Mouse (Mus musculus): ENCODE measurements around the gene Olfr1507.

Gene Olfr1507

GRCm38 (mm10) chr14:52495516-52495915 is at the start of gene Olfr1507:
Gene Olfr1507 (minus strand): TSS chr14:52495749.
- DNase-seq (ENCODE audit: low spot score), result no peak

- no peak for DNase-seq (ENCODE audit: low spot score)
These were observed 37.8 kb upstream of the Olfr1507 start for GRCm38 (mm10) chr14:52533336-52533735.

DNA sequence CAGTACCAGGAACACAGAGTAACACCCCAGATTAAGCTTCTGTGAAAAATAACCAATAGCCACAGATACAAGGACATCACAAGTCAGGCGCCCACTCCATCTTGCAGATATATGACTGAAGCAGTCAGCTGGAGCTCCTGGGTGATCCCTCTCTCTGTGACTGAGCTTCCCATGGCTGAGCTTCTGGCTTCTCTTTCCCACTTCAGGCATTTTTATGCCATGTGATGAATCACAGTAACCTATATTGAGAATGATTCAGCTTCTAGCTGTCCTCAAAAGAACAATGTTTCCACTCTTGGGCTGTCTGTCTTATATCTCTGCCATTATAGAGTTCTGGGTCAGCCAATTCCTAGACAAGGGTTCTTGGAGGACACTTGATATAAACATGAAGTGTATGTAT is 29.4 kb upstream of the Olfr1507 start:
- no peak for DNase-seq (ENCODE audit: low spot score)

- DNase-seq (ENCODE audit: low spot score), result no peak
These were observed 28.2 kb downstream of the Olfr1507 start, which contains the start of gene Olfr1508 for GRCm38 (mm10) chr14:52467395-52467794. Gene Olfr1508 (minus strand): TSS chr14:52467495.

GRCm38 (mm10) chr14:52465738-52466137 is 29.8 kb downstream of the Olfr1507 start:
- no peak for DNase-seq (ENCODE audit: low spot score)

DNA sequence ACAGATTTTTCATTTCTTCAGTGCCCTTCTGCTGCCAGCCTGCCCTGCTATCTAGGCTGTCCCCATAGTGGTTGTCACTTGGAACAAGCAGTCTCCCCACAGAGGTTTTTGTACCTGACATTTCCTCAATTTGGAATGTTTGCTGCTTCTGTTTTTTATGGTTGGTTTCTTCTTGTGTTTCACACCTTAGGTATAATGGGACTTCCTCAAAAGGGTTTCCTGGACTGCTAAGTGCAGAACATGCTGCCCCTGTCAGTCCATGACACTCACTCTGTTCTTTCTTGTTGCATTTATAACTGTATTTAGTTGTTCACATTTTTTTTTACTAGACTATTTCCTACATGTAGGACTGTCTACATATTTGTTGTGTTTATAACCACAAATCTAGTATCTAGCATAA is 33.6 kb downstream of the Olfr1507 start:
- DNase-seq (ENCODE audit: low spot score), result no peak

DNA sequence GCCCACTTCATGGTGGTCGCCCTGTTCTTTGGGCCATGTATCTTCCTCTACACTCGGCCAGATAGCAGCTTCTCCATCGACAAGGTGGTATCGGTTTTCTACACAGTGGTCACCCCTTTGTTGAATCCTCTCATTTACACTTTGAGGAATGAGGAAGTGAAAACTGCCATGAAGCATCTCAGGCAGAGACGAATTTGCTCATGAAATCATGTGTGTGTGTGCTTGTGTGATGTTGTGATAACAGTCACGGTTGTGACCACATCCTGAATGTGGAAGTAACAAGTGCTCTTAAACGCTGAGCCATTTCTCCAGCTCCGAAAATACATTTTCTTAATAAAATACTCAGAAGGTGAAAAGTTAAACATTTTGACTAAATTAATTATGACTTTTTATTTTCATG is 44.4 kb downstream of the Olfr1507 start:
- peak; percentile 50 for DNase-seq (ENCODE audit: low spot score)

GRCm38 (mm10) chr14:52442690-52443089 is 52.9 kb downstream of the Olfr1507 start, which contains the start of gene Olfr1509:
Gene Olfr1509 (plus strand): TSS chr14:52442990.
- no peak for DNase-seq (ENCODE audit: low spot score)
